Mouse (Mus musculus) liver, adult 2 months (tissue): ENCODE measurements around the gene Pawr.

Source experiments
- CTCF ChIP-seq: fragments of 200-500 bp; IDR thresholded peaks from 2 replicates; pipeline ENCODE4 v1.5.1; 2011; ENCODE audit warnings: low read depth, low read length, control low read depth
- POLR2A ChIP-seq: fragments of 200-500 bp; IDR thresholded peaks from 2 replicates; pipeline ENCODE4 v1.6.1; 2011; ENCODE audit warnings: low read length, control low read depth; ENCODE audit not compliant: insufficient read depth; ENCODE audit errors: extremely low read depth

- TF ChIP-seq CTCF (no peak), POLR2A (no peak)
Observed at GRCm38 (mm10) chr10:108286658-108287437, 45.1 kb upstream of the Pawr start.
